Mouse (Mus musculus) midbrain, embryonic 14.5 days (tissue): ENCODE data around the gene Igsf9b. TPM values are rescaled to one million over a fixed set of nuclear protein-coding genes. Genes with fewer than 3 reads are reported as not detected.

Experiments used
- ATAC-seq: fragments of 200-750 bp; cut with Nextera tagmentation; 2 replicates; pipeline ENCODE4 v1.8.0; 2017; ENCODE audit warnings: moderate number of reproducible peaks, moderate library complexity; ENCODE audit not compliant: low FRiP score, low TSS enrichment
- DNase-seq: peaks from one replicate; pipeline ENCODE4 v3.0.0-alpha.2; 2015
- H3K27ac ChIP-seq: fragments of 300-500 bp; sonication (generic); replicated peaks from 2 replicates; pipeline ENCODE4 v1.5.1; 2014; ENCODE audit warnings: mild to moderate bottlenecking, low read depth, low read length, moderate library complexity
- H3K27me3 ChIP-seq: fragments of 300-500 bp; sonication (generic); 2 replicates; pipeline ENCODE4 v1.6.1; 2014; ENCODE audit warnings: low read length, control low read depth, mixed read lengths; ENCODE audit not compliant: control insufficient read depth, insufficient read depth
- H3K36me3 ChIP-seq: fragments of 300-500 bp; sonication (generic); 2 replicates; pipeline ENCODE4 v1.6.1; 2014; ENCODE audit warnings: low read length, control low read depth; ENCODE audit not compliant: control insufficient read depth, insufficient read depth
- H3K4me1 ChIP-seq: fragments of 300-500 bp; sonication (generic); 2 replicates; pipeline ENCODE4 v1.6.1; 2014; ENCODE audit warnings: mild to moderate bottlenecking, antibody characterized with exemption, low read length, control low read depth; ENCODE audit not compliant: control insufficient read depth, insufficient read depth
- H3K4me2 ChIP-seq: fragments of 300-500 bp; sonication (generic); 2 replicates; pipeline ENCODE4 v1.6.1; 2014; ENCODE audit warnings: mild to moderate bottlenecking, low read length, moderate library complexity
- H3K4me3 ChIP-seq: fragments of 300-500 bp; sonication (generic); replicated peaks from 2 replicates; pipeline ENCODE4 v1.5.1; 2014; ENCODE audit warnings: low read depth, low read length
- H3K9ac ChIP-seq: fragments of 300-500 bp; sonication (generic); replicated peaks from 2 replicates; pipeline ENCODE4 v1.6.1; 2014; ENCODE audit warnings: mild to moderate bottlenecking, low read length, moderate library complexity
- H3K9me3 ChIP-seq: fragments of 300-500 bp; sonication (generic); 2 replicates; pipeline ENCODE4 v1.6.1; 2016; ENCODE audit warnings: low read length, control low read depth, mixed read lengths; ENCODE audit not compliant: control insufficient read depth
- WGBS: fragments of 180-500 bp; shearing (Covaris S2); extraction: QIAGEN DNeasy Blood & Tissue Kit; methylation state at CpG from one replicate; pipeline ENCODE4 v1.1.7; 2014; 5-methylcytosine and 5-hydroxymethylcytosine counted together
- polyA plus RNA-seq: library from polyadenylated mRNA; unstranded; fragments of >200 nt; fragmentation: Nextera tagmentation; extraction: Ambion mirVana; gene quantifications from 2 replicates; pipeline ENCODE4 v1.2.1, GENCODE M21; 2014

Gene Igsf9b
- polyA plus RNA-seq, 1 experiment from 2014 or later = 12.0 TPM

DNA sequence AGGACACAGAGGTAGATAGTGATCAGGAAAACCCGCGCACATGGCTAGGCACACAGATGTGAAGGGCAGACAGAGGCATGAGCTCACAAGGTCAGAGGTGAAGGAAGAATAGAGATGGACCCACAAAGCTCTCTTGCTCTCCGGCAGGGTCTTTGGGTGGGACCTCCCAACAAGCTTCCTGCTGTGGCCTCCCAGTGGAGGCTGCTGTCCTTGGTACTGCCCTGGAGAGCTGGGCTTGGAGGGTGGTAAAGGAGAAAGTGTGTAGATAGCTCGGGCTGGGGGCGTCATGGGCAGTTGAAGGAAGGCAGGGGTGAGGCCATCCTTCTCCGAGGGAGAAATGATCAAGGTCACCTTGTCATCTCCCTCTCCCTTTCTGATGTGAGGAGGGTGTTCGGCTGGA lies 9.0 kb downstream of the Igsf9b start:
- no peak for ATAC-seq
- peak overlapping the region; percentile 26 for H3K4me2 ChIP-seq
- H3K27ac ChIP-seq = peak overlapping the region; percentile 88
- 40% methylated on average over 7 of the region's 7 CpGs for WGBS
- H3K36me3 ChIP-seq = peaks cover 12% of the 10 kb centered on the region
- no peak overlapping the region for H3K4me3 ChIP-seq
- H3K27me3 ChIP-seq = no peaks in the 10 kb centered on the region
- H3K9ac ChIP-seq = peak overlapping the region; percentile 30; the same call in 1 of the 2 replicates
- DNase-seq = no peak
- no peaks in the 10 kb centered on the region for H3K9me3 ChIP-seq
- peaks cover 38% of the 10 kb centered on the region for H3K4me1 ChIP-seq

DNA sequence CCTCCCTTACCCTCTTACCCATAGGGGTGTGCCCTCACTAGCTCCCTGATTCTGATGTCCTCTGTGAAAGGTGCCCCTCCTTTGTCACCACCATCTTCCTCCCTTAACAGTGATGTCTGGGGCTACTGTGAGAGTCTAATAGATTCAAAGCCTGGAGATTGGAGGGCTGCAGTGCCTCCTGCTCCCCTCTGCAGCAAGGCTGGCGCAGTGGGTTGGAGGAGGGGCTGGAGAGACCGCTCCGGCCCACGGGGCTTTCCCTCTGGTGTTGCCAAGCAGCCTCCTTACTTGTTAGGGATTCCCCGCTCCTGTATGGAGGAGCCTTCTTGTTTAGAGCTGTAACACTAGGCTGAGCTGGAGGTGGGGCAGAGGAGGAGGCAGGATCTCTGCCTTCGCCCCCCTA lies 9.6 kb downstream of the Igsf9b start:
- Histone ChIP-seq H3K4me3 (no peak overlapping the region), H3K9ac (peak overlapping the region; percentile 34; the same call in 1 of the 2 replicates), H3K4me2 (peak overlapping the region; percentile 26), H3K36me3 (peaks cover 12% of the 10 kb centered on the region), H3K27me3 (no peaks in the 10 kb centered on the region), H3K4me1 (peaks cover 34% of the 10 kb centered on the region), H3K27ac (peak overlapping the region; percentile 88), H3K9me3 (no peaks in the 10 kb centered on the region)
- DNase-seq = peak; percentile 87
- WGBS = 5% methylated on average over 6 of the region's 6 CpGs
- ATAC-seq = peak; percentile 82

DNA sequence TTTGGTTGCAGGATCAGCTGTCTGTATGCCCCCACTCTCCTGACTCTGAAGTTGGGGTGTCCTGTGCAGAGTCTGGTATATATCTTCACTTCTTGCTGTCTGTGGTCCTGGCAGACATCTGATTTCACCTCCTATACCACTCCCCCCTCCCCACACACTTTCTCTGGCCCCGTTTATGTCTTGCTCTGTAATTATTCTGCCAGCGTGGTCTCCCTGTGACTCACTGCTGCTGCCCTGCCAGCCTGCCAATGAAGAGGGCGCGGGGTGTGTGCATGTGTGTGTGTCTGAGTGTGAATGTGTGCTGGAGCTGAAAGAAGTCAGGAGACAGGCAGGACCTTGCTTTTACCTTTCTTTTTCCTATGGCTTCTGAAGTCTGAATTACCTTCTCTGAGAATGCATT lies 11.0 kb downstream of the Igsf9b start:
- Histone ChIP-seq H3K4me3 (no peak overlapping the region), H3K4me2 (no peak overlapping the region), H3K4me1 (peaks cover 27% of the 10 kb centered on the region), H3K9me3 (no peaks in the 10 kb centered on the region), H3K36me3 (peaks cover 15% of the 10 kb centered on the region), H3K27ac (no peak overlapping the region), H3K27me3 (no peaks in the 10 kb centered on the region), H3K9ac (no peak overlapping the region)
- 80% methylated on average over 4 of the region's 4 CpGs for WGBS
- no peak for ATAC-seq
- no peak for DNase-seq

DNA sequence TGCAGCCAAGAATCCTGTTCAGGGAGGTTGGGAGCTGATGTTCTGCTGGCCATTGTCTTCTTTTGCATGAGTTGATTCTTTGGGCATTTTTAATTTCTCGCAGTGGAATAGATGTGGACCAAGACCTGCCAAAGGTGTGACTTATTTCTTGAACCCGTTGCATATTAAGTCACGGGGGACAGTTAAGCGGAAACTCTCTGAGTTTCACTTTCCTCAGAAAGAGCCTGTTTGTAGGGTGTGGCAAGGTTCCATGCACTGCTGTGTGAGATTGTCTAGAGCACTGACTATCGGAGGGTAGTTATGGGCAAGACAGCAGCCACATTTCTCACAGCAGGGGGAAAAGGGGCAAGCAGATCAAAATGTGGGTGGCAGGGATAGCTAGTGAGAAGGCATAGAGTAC lies 14.4 kb downstream of the Igsf9b start:
- no peak overlapping the region for H3K27ac ChIP-seq

DNA sequence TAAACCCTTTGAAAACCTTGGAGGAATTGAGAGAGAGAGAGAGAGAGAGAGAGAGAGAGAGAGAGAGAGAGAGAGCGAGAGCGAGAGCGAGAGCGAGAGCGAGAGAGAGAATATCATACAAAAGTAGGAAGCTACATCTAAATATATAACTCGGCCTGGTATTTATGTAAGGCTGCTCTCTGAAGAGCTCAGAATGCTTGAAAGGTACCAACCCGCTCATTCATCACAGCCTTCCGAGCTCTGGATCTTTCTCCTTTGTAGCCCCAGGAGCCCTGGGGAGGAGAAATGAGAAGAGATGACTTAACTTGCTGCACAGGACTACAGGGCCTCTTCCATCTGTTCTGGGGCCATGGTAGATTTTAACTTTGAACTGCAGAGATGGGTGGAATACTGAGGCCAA lies 22.3 kb downstream of the Igsf9b start:
- Histone ChIP-seq H3K4me3 (no peak overlapping the region), H3K27ac (no peak overlapping the region), H3K4me2 (no peak overlapping the region), H3K4me1 (no peaks in the 10 kb centered on the region), H3K36me3 (peaks cover 58% of the 10 kb centered on the region), H3K9ac (no peak overlapping the region), H3K9me3 (no peaks in the 10 kb centered on the region), H3K27me3 (no peaks in the 10 kb centered on the region)
- no peak for DNase-seq
- no peak for ATAC-seq
- WGBS = 97% methylated on average over 8 of the region's 8 CpGs

More for the DNA sequence above, 14.4 kb downstream of the Igsf9b start:
- peaks cover 28% of the 10 kb centered on the region for H3K36me3 ChIP-seq
- no peaks in the 10 kb centered on the region for H3K9me3 ChIP-seq
- peaks cover 10% of the 10 kb centered on the region for H3K4me1 ChIP-seq
- 97% methylated on average over 5 of the region's 5 CpGs for whole genome bisulfite sequencing
- no peak overlapping the region for H3K4me2 ChIP-seq
- no peak for DNase-seq
- no peak overlapping the region for H3K9ac ChIP-seq
- no peak for ATAC-seq
- no peak overlapping the region for H3K4me3 ChIP-seq
- no peaks in the 10 kb centered on the region for H3K27me3 ChIP-seq

DNA sequence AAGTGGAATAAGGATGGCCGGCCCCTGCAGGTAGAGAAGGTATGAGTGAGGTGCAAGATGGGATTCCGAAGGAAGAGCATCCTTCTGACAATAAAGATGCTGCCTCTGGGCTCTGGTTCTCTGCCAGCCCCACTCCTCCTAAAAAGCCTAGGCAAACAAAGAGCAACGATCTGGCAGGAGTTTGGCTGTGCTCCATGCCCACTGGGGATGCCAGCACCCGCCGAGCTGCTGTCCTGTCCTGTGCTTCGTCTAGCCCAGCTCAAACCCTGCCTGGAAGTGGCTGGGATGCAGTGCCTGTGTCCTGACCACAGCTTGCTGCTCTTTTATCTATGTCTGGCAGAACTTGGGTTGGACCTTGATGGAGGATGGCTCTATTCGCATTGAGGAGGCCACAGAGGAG lies 23.3 kb downstream of the Igsf9b start:
- no peak overlapping the region for H3K4me3 ChIP-seq
- ATAC-seq (no peak), DNase-seq (peak; percentile 45)
- no peaks in the 10 kb centered on the region for H3K4me1 ChIP-seq
- peaks cover 61% of the 10 kb centered on the region for H3K36me3 ChIP-seq
- WGBS = 80% methylated on average over 7 of the region's 7 CpGs
- H3K27ac ChIP-seq = no peak overlapping the region
- H3K4me2 ChIP-seq = no peak overlapping the region
- H3K9me3 ChIP-seq = no peaks in the 10 kb centered on the region
- H3K27me3 ChIP-seq = no peaks in the 10 kb centered on the region
- H3K9ac ChIP-seq = no peak overlapping the region

DNA sequence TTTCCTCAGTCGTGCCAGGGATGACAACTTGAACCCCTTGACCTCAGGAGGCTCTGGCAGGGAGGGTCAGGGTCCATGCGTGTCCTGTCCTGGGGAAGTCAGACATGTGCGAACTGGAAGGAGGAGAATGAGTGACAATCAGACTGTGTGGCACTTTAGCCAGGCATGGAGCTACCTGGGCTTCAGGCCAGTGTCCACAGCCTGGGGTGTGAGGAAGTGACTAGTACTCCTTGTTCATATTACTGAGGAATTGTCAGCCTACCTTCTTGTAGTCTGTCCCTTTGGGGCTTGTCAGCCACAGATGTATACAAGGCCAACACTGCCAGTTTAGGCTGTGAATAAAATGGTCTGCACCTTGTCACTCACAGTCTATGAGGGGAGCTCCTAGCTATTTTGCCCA lies 24.4 kb downstream of the Igsf9b start:
- H3K4me1 ChIP-seq = no peaks in the 10 kb centered on the region
- H3K27me3 ChIP-seq = no peaks in the 10 kb centered on the region
- H3K9me3 ChIP-seq = no peaks in the 10 kb centered on the region
- H3K4me3 ChIP-seq = no peak overlapping the region
- no peak overlapping the region for H3K27ac ChIP-seq
- H3K4me2 ChIP-seq = no peak overlapping the region
- H3K36me3 ChIP-seq = peaks cover 57% of the 10 kb centered on the region
- H3K9ac ChIP-seq = no peak overlapping the region
- 91% methylated on average over 3 of the region's 3 CpGs for WGBS
- DNase-seq (no peak), ATAC-seq (no peak)

DNA sequence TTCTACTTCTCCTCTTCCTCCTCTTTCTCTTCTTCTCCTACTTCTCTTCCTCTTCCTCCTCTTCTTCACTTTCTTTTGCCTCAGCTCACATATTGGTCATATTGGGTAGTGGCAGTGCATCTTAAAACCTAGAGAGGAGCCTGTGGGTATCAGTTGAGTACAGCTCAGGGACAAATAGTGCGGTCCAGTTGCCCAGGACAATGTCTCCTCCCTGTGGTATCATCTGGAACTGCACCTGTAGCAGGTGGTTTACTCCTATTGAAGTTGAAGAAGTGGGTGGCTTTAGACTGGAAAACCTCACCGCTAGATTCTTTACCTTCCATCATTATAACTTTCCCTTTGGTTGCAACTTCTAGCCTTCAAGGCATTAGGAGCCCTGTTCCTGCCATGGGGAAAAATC lies 26.9 kb downstream of the Igsf9b start:
- no peak overlapping the region for H3K4me3 ChIP-seq
- ATAC-seq = peak; percentile 50; the same call in 1 of the 2 replicates
- DNase-seq = peak; percentile 85
- H3K4me1 ChIP-seq = no peaks in the 10 kb centered on the region
- peaks cover 47% of the 10 kb centered on the region for H3K36me3 ChIP-seq
- H3K27me3 ChIP-seq = no peaks in the 10 kb centered on the region
- 53% methylated on average over 2 of the region's 2 CpGs for WGBS
- no peaks in the 10 kb centered on the region for H3K9me3 ChIP-seq
- H3K27ac ChIP-seq = no peak overlapping the region
- H3K9ac ChIP-seq = no peak overlapping the region
- no peak overlapping the region for H3K4me2 ChIP-seq

DNA sequence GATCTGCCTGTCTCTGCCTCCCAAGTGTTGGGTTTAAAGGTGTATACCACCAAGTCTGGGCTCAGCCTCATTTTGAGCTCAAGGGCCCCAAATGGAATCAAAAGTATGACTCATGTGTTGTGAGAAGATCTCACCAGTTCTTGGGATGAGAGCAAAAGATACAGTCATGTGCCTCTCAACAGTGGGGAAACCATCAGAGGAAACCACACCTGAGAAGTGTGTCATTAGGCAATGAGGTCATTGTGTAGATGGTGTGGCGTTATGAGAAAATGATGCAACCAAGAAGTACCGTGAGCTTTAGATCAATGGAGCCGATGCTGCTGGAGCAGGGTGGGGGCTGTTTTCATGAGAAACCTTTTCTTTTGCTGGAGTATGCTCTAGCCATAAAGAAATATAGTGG lies 28.6 kb downstream of the Igsf9b start:
- H3K4me1 ChIP-seq = no peaks in the 10 kb centered on the region
- H3K4me3 ChIP-seq = no peak overlapping the region
- WGBS = 97% methylated on average over 3 of the region's 3 CpGs
- ATAC-seq (no peak), DNase-seq (no peak)
- no peak overlapping the region for H3K4me2 ChIP-seq
- H3K27me3 ChIP-seq = no peaks in the 10 kb centered on the region
- H3K36me3 ChIP-seq = peaks cover 53% of the 10 kb centered on the region
- no peak overlapping the region for H3K9ac ChIP-seq
- no peak overlapping the region for H3K27ac ChIP-seq
- no peaks in the 10 kb centered on the region for H3K9me3 ChIP-seq
